Mouse (Mus musculus) R1 (cell line): ENCODE measurements around the gene Yaf2.

Experiments
- DNase-seq: peaks from one replicate; pipeline ENCODE4 v3.0.0-alpha.2; 2018; ENCODE audit warnings: low read depth, low spot score

Gene Yaf2

GRCm38 (mm10) chr15:93287628-93288027 is 49.1 kb downstream of the Yaf2 start:
- no peak for DNase-seq

DNA sequence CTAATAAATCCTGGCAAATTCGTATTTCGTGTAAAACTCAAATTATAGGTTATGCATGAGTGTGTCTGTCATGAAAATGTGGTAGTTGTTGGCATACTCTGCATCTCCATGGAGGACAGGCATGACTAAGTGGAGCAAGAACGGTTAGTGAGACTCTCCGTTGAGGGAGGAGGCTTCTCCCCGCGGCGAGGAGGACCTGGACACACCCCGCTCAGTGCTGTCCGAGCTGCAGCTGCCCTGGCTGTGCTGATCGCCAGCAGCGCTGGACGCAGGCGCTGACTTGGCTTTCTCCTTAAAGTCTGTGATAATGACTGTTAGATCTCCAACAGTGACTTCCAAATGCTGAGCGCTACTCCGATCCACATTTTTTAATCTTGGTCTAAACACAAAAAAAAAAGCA is 51.5 kb downstream of the Yaf2 start:
- DNase-seq, result no peak

DNA sequence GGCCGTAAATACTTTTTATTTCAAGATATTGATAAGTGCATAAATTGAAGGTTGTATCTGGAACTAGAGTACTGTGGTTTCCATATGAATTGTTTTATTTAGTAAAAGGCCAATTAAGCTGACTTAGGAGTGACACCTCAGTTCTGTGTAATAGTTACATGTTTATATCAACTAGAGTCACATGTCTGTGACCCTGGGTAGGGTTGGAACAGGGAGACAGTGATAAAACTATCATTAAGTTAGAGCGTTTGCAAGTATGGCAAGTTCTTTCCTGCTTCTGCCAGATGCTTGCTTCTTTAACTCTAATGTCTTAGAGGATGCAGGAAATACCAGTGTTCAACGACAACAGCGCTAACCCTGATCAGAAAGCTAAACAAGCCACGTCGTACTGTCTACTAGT is 52.4 kb downstream of the Yaf2 start:
- DNase-seq, result no peak

GRCm38 (mm10) chr15:93283349-93283748 is 53.4 kb downstream of the Yaf2 start:
- DNase-seq, result peak; percentile 72

DNA sequence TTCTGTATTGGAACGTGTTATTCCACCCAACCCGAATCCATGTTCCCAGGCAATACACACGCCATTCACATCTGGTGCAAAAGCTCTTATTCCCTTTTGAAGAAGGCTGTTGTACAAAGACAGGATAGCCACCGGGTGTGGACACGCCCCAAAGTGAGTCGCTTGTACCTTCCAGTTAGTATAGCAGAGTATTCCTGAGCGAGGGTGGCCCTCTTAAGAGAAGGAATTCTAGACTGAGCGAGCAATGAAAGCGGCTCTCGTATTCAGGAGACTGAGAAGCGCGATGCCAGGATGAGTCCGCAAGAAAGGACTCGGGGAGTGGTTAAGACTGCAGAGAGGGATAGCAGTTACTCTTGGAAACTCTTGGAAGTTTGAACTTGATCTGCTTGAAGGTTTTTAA is 60.5 kb downstream of the Yaf2 start:
- DNase-seq, result peak; percentile 18

DNA sequence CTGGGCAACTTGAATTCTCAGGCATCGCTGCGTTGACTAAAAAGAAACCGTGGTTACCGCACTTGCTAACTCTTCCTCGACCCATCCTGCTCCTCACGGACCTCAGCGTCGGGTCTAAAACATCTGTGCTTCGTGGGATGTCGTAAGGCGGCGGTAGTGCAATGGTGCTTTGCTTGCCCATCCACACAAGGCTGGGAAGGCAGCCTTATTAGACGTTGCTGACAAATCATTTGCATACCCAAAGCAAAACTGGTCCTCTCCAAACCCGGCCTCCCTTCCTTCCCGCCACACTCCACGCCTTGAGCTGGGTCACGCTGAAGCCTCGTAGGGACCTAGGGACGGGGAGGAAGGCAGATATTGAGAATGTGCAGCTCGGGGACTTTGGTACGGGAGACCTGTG is 61.1 kb downstream of the Yaf2 start:
- peak; percentile 64 for DNase-seq

- peak; percentile 91 for DNase-seq
These were observed 61.8 kb downstream of the Yaf2 start, which contains the start of gene Gxylt1 for GRCm38 (mm10) chr15:93274679-93275583. Gene Gxylt1, minus strand, starts transcription at chr15:93275179.

DNA sequence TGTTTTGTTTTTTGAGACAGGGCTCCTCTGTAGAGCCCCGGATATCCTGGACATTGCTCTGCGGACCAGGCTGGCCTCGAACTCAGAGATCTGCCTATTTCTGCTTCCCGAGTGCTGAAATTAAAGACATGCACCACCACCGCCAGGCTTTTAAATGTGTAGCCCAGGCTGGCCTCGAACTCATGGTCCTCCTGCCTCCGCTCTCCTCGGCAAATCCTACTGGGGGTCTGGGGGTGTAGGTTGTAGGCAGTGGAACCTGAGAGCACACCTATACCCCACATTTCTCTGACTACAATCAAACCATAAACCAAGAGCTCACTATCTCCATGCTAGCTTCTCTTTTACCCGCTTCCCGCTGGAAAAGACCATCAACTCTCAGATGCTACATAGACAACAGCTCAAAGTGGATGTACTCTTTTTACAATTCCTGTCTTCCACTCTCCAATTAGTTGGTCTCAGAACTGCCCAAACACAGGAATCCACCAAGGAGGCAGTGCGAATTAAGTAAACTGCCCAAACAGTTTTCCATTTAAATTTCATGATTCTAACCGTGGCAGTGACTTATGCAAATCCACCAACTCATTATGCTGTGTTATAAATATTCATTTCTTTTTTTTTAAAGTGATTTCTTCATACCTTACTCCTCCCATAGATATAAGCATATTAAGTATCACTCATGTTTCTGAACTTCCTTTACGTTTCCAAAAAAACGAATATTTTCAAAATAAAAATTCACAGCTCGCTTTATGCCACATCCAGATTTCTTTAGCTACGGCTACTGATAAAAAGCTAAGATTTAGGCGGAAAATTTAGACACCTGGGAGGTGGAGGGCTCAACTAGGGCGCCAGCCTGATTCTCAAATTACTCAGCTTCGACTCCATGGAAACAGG is 62.7 kb downstream of the Yaf2 start:
- DNase-seq, result no peak

DNA sequence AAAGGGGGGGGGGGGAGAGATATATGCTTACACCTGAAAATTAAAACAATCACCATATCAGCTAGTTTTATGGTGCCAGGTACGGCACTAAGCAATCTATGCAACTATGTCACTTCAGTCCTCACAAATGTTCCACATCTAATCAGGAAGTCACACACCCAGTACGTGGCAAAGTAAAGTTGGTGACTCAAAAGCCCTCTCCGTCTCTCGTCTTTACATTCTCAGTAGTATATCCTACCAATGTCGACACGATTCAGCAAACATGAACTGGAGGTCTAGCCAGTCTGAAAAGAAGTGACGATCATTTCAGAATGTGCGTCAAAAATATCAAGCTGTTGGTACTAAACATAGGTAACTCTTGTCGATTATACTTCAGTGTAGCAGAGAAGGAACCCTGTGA is 63.8 kb downstream of the Yaf2 start:
- DNase-seq, result no peak

DNA sequence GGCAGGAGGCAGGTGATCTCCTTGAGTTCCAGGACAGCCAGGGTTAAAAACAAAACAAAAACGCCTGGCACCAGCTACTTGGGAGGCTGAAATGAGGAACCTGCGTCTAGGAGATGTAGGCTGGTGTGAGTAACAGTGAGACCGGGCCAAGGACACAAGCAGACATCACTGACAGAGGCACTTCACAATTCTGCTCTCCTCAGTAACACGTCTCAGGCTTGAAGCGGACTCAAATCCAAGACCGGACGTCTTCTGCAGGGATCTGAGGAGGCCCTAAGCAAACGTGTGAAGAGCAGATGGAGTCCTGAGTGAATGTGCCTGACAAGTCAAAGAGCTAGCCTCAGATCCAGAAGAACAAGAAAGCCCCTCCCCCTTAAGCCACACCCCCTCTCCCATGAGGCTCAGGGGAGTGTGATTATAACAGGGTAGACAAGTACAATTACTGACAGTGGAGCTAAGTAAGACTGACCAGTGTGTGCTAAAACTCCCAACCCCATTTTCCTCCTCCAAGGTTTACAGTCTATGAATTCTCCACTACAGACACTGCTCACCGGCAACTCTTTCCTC is 66.4 kb downstream of the Yaf2 start:
- peak; percentile 67 for DNase-seq

DNA sequence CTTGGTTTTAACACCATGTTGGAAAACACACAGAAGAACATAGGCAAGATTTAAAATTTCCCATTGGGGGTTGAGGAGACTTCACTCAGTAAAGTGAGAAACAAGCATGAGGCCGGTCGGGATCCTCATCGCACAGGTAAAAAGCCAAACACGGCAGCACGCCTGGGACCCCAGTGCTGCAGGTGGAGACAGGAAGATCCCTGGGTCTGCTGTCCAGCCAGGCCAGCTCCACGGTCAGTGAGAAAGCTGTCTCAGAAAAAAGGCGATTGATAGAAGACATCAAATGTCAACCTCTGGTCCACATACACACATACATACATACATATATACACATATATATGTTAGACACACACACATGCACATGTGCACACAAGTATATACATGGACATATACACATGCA is 67.2 kb downstream of the Yaf2 start:
- DNase-seq, result no peak

DNA sequence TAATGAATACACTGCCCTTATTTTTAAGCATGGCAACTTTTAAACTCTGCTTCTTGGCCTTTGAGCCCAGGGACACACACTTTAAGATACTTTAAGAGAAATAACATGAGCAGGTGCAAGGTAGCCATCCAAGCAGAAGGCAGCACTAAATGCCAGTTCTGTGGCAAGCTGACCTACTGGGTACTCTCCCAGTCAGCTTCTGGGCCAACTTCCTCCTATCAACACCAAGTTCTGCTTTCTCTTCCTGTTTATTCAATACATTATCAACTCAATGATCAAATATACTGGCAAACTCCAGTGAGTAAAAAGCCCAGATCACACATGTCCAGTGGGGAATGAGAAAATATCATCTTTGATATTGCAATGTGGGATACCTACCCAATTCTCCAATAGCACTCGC is 68.7 kb downstream of the Yaf2 start:
- no peak for DNase-seq

GRCm38 (mm10) chr15:93267479-93267878 is 69.3 kb downstream of the Yaf2 start:
- DNase-seq, result no peak

DNA sequence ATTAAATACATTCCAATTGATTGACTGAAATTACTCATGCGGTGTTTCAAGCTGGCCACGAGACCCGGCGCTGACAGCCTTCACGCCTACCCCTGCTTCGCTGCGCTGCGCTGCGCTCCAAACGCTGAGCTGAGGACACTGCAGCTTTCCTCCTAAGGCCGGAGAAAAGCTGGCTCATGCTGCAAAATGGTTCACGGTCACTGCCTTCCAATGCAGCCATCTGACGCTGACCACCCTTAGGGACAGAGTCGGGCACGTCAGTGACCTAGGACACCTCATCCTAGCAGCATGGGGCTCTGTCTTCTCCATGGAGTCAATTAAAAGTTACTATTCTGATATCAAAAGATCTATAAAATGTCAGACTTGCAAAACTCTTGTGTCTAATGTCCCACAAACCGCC is 70.4 kb downstream of the Yaf2 start:
- DNase-seq, result no peak

DNA sequence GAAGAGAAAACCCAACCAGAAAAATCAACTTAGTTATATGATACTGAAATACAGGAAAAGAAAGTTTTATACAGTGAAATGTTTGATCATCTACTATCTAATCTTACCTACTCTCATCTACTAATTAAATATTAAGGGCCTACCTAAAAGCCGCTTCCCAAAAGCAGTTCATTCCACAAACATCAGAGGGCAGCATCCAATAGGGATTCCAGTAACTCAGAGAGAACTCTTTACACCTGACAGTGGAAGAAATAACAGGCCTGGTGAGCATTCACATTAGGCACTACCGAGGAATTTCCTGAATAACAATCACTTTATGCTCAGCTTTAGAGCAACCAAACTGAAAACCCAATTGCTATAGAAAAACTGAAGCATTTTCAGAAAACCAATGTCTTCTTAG is 71.0 kb downstream of the Yaf2 start:
- DNase-seq, result peak; percentile 47

DNA sequence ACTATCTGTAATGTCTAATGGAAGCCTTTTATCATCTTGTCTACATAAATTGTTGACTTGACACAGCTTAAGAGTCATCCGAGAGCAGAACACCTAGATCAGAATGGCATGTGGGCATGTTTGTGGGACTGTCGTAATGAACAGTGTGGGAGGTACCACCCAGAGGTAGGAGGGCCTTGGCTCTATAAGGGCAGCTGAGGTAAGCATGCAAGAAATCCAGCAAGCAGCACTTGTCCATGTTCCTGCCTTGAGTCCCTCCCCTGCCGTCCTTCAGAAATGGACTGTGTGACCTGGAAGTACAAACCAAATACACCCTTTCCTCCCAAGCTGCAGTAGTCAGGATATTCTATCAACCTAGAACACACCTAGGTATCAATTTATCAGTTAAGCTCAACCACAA is 71.5 kb downstream of the Yaf2 start:
- no peak for DNase-seq

DNA sequence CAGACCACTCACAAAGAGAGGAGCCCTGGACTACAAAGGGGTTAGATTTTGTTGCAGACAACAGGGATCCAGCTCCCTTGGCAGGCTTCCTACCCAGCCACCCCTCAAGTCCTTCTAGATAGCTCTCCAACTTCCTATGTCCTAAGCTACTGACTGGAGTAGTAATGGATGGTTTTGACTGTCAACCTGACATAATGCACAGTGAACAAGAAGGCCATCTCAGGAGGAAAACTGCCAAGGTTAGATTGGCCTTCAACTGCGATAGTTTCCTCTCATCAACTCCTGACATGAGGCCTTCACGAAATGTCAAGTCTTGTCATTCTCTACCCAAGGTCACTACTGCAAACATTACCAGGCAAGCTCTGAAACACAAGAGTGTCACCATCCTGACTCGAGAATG is 72.5 kb downstream of the Yaf2 start:
- DNase-seq, result no peak

DNA sequence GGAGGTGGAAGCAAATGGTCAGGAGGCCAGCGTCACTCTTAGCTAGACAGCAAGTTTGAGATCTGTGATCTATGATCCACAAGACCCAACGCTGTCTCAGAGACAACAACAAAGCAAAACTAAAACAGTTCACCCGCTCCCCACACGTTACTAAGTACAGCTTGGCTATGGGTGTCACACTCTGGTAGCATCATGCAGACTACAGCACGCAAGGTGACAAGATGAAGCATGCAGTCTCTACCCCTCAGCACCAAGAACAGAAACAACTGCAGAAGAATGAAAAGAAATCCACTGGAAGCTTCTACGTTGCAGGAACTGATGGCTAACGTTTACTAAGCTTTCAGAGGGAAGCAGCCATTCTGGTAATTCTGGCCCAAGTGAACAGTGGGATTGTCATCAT is 73.2 kb downstream of the Yaf2 start:
- DNase-seq, result no peak

DNA sequence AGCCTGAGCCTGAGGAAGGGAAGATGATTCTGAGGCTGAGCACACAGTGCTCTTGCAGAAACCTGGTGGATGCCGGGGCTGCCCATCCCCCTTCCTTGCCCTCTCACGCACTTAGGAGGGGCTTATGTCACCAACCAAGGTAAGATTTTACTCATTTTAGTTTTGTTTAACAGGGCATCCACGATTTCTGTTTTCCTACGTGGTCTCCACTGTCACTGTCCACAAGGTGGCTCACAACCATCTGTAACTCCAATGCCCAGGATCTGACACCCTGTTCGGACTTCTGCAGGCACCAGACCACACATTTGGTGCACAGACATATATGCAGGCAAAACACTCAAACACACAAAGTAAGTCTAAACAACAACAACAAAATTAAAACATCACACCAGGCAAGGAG is 73.9 kb downstream of the Yaf2 start:
- no peak for DNase-seq

DNA sequence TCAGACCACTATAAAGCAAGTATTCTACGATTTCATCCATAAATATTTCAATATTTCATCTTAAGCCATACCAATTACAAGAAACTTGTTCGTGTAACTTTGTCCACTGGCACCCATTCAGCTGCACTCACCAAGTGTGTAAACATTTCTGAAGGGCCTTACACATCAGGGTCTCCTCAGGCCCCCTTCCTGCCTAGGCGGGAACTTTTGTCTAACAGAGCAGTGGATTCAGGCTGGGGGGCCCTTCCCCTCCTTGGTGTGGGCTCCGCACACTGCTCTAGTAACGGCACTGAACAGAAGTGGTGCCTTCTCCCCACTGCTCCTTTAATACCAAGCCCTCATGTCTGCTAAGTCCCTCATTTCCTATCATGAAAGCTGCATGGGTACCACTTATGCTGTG is 74.5 kb downstream of the Yaf2 start:
- DNase-seq, result no peak

DNA sequence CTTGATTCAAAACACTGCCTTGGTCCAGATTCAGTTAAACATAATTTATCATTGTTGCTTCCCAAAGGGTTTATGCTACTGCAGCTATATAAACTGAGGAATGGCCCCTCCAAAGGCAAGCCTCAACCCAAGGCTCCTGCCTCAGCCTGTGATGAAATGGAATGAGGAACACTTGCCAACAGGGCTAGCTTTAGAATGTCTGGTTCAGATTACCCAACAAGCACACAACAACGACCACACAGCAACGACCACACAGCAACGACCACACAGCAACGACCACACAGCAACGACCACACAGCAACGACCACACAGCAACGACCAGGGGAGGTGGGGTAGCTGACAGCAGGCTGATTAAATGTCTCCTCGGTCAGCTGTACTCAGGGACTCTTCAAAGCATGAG is 76.8 kb downstream of the Yaf2 start:
- no peak for DNase-seq

DNA sequence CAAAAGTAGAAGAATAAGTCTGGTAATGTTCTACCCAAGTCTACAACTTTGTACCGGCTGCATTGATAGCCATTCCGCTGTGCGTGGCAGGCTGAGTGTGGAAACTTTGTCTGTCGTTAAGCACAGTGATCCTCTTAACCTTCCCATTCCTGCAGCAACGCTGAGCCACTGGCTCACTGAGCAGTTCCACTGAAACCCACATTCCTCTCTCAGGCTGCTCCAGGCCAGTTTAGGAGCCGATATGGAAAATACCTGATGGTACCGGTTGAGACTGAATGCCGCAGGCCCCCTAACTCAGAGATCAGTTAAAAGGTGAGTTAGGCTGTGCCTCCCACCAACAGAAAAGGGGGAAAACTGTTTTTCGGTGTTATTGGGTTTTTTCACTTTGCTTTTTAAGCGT is 81.4 kb downstream of the Yaf2 start:
- peak; percentile 24 for DNase-seq
